Mouse (Mus musculus): ENCODE results near the gene Kcnma1.

Gene Kcnma1

GRCm38 (mm10) chr14:23771794-23772193 is 242.5 kb downstream of the Kcnma1 start:
- DNase-seq = no peak

DNA sequence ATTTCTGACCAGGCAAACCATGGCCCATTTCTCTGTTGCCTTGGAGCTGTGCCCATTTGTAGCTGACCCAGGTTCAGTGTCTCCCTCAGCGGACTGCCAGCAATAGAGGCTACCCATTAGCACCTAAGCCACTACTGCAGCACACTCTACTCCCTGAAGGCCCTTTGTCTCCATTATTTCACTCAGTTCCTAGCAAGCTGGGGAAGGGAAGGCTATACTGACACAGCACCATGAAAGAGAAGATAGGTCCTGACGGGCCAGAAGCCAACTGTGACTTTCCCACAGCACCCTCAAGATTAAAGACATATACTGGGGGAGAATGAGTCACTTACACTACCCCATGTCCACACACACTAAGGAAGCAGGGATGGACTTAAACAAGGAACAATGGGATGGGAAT is 251.8 kb downstream of the Kcnma1 start:
- DNase-seq = no peak

DNA sequence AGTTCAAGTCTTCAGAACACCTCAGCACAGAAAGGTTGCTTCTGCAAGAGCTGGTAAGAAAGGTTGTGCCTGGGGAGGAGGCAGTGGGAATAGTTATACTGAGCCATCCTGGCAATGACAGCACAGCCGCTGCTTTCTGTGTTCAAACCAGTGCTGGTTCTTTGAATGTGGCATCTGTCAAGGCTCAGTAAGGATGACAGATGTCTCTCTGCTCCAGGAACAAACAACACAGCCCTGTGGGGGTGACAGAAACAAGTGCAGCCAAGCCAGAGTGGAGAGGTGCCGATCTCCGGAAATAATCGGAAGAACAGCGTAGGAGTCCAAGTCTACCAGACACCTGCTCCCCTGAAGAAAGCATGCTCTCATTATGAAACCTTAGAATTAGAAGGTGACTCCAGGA is 254.7 kb downstream of the Kcnma1 start:
- DNase-seq = no peak

GRCm38 (mm10) chr14:23758421-23758820 is 255.9 kb downstream of the Kcnma1 start:
- DNase-seq = no peak

GRCm38 (mm10) chr14:23748011-23748410 is 266.3 kb downstream of the Kcnma1 start:
- DNase-seq = no peak

DNA sequence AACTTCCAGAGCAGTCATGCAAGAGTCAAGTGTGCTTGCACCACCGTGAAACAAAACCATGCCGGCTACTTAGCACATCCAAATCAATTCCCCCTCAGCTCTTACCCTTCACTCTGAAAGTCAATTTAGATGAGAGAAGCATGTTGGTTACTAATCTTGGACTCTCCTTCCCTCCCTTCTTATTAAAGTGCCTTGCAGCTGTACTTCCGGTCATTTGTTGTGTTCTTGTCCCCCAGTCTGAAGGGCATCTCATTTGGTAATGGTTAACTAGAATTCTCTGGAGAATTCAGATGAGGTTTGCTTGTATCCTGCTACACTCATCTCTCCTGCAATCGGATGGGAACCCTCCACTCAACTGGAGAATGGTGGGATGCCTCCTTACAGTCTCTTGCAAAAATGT is 267.3 kb downstream of the Kcnma1 start:
- DNase-seq = no peak

DNA sequence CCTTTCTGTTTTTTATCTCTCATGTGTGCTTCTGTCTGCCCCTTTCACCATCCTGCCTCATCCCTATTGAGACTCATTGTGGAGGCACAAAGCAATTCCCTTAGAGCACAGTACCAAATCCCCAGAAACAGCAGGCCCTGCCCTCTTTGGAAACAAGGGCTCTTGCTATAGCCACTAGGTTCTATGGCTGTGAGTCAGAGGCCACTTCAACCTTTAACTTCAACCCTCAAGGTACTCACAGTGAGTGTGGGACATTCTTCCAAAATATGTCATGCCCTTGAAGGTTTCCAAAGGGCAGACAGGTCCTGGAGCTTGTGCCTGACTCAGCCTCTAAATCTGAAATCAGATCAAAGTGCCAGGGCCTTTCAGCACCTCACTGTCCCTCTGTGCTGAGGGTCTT is 272.8 kb downstream of the Kcnma1 start:
- no peak for DNase-seq

- DNase-seq = no peak
These were observed 280.1 kb downstream of the Kcnma1 start for GRCm38 (mm10) chr14:23734200-23734599.

- no peak for DNase-seq
These were observed 284.9 kb downstream of the Kcnma1 start for GRCm38 (mm10) chr14:23729377-23729776.

DNA sequence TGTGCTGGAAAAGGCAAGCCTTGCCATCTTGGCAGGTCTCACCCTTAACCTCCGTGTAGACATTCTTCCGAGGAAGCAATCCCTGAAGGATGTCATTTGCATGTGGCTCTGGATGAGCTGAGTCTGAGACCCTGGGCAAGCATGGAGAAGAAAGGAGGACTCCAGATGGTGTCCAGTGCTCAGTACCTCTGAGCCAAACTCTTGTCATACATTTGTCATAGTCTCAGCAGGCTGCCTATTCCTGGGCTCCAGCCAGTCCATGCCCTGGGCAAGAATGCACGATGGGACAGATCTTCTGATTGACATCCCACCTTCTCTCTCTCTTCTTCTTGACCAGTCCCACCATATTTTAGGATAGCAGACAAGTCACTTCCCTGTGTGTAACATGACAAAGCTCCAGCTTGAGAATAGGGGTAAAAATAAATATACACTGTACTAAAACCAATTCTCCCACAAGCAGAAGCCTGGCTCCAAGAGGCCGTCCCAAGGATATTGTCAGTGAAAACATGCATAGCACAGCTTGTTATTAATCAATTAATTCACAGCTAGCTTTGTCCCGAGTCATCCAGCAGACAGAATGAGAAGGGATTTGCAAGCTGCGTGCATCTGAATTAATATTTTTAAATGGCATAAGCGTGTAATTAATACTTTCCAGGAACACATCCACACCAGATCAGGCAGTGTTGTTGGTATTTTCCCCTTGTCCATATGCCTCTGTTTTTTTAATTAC is 290.4 kb downstream of the Kcnma1 start:
- peak; percentile 7 to 20 for DNase-seq

GRCm38 (mm10) chr14:23719246-23719645 is 295.0 kb downstream of the Kcnma1 start:
- DNase-seq = no peak

GRCm38 (mm10) chr14:23718667-23719066 is 295.6 kb downstream of the Kcnma1 start:
- DNase-seq = no peak

DNA sequence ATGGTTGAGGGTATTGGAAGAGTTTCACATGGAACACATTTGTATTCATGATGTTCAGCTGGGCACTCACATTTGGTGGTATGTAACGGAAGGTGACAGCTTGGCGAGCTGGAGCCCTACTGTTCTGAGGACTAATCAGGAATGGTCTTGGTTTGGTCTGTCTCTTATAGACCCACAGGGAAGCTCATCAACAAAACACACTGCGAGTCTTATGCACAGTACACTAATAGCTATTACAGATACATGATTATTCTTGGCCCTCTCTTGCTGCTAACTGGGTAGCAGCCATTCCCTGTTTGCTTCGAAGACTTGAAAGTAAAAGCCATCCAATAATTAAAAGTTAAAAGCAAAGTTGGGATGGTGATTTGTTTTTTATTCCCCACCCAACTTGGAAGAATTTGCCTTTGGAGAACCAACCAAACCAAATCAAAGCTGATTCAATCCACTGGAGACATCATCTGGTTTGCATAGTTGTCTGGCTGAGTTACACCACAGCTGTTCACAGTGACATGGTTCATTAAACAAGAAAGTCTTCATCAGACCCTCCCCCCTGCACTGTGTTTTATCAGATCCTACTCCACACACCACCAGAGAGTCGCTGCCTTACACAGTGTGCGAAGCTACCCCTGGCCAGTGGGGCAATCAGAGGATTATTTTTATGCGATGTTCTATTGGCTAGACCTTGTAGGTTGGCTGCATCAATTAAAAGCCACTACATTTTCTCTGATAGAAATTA is 299.7 kb downstream of the Kcnma1 start:
- DNase-seq = no peak

DNA sequence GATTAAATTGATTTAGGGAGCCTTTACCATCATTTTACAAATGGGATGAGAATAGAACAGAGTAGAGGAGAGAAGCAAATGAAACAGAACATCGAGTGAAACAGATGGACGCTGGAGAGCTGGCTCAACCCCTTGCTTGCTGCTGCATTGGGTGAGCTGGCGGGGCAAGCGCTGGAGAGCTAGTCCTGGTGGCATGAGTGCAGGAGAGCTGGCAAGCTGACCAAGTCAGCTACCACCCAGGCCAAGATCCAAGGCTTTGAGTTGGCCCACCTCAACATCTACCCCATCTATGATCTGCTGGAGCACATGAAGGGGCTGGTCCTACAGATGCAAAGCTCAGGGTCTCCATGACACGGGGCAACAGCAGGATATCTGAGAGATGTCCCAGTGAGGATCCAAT is 301.4 kb downstream of the Kcnma1 start:
- no peak for DNase-seq

DNA sequence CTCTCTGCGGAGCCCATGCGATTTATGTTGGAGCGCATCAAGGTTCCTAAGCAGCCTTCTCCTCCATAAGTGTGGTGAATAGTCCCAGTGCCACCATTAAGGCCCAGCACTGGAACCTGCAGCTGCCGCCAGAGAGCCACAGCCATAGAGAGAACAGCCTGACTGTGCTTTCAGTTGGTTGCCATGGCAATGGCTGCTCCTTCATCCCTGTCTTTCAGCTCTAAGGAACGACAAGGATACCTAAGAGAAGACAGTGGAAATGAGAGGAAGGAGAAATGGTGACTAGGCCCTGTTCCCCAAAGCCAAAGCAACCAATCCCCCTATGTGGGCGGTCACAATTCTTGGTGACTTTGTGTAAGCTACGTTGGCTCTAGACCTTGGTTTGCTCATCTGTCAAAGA is 303.3 kb downstream of the Kcnma1 start:
- DNase-seq = no peak

- DNase-seq = no peak
These were observed 307.5 kb downstream of the Kcnma1 start for GRCm38 (mm10) chr14:23706837-23707236.

GRCm38 (mm10) chr14:23705647-23706046 is 308.6 kb downstream of the Kcnma1 start:
- DNase-seq = no peak

DNA sequence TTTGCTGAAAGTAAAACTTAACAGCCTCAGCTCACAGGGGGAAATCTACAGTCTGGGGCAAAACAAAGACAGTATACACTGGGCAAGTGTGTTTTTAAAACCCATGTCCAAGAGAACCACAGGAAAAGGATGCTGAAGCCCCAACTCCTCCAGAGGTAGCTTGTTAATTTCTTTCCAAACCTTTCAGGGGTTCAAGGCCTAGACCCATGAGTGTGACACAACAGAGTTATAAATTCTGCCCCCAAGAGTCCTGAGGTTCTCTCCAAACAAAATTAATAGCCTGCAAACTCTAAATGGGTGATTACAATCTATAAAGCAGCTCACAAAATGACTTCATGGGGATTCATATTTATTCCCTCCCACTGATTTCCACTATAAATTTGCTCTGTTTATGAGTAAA is 310.0 kb downstream of the Kcnma1 start:
- no peak for DNase-seq

DNA sequence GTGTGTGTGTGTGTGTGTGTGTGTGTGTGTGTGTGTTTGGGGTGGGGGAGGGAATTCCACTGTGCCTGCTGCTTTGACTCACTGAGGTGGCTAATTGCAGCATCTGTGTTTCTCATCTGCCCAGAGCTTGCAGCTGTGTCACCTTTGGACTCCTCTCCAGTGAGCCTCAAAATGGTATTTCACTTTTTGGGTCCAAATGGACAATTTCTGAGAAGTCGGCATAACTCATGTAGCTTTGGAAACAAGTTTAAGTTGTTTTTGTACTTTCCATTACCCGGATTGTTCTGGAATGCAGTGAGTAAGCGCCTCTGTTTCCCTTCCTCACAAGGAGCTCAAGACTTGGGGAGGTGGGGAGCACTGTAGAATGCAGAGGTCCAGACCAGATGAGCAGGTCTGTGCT is 317.9 kb downstream of the Kcnma1 start:
- no peak for DNase-seq

- no peak for DNase-seq
These were observed 324.6 kb downstream of the Kcnma1 start for GRCm38 (mm10) chr14:23689681-23690080.

- DNase-seq = no peak
These were observed 325.8 kb downstream of the Kcnma1 start for GRCm38 (mm10) chr14:23688513-23688912.

GRCm38 (mm10) chr14:23684463-23685066 is 329.7 kb downstream of the Kcnma1 start:
- peak in 1 of 2 experiments; percentile 3 for DNase-seq

DNA sequence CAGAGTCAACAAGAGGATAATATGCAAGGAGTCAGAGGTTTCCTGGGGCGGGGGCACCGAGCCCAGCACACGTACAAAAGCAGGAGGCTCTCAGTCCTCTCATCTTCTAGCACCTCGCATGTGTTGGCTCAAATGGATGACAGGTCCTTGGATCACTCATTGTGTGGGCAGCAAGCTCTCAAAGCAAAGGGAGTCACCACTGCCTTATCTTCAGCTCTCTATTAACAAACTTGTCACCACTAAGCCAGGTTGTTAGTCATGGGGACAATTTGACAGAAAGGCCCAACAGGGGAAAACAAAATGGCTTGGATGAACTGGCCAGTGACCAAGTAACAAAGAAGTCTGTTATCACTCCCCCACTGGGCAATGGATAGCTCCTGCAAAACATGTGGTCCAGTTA is 331.5 kb downstream of the Kcnma1 start:
- DNase-seq = no peak

DNA sequence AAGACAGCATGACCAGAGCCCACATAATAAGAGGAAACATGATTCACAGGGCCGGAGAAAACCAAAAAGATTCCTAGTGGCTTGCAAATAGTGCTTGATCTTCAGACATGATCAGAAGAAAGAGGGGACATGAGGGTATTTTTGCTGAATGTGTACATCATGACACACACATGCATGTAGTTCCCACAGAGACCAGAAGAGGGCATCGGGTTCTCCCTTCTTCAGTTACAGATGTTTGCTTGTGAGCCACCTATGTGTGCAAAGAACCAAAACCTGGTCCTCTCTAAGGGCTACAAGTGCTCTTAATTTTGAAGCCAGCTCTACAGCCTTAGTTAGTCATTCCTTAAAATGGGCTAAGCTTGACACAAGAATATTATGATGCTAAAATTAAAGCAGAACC is 334.9 kb downstream of the Kcnma1 start:
- DNase-seq = no peak

All from cerebellum, postnatal 36 days (tissue).